Mouse (Mus musculus) kidney, embryonic 15.5 days (tissue): Measurements from ENCODE around the gene Rbms2. TPM values are rescaled to one million over a fixed set of nuclear protein-coding genes. Genes with fewer than 3 reads are reported as not detected.
"Not testable (repeated sequence)": the region's sequence is repeated elsewhere in the genome, so short reads cannot be mapped to it uniquely, and the experiment has no call there.

Experiments used
- ATAC-seq: fragments of 200-750 bp; cut with Nextera tagmentation; replicated peaks from 2 replicates; pipeline ENCODE4 v1.8.0; 2017; ENCODE audit warnings: moderate TSS enrichment; ENCODE audit not compliant: low FRiP score
- H3K27ac ChIP-seq: fragments of 300-500 bp; sonication (generic); 2 replicates; pipeline ENCODE4 v1.5.1; 2015; ENCODE audit warnings: mild to moderate bottlenecking, inconsistent platforms
- H3K27me3 ChIP-seq: fragments of 300-500 bp; sonication (generic); 2 replicates; pipeline ENCODE4 v1.6.1; 2015; ENCODE audit warnings: inconsistent platforms
- H3K36me3 ChIP-seq: fragments of 300-500 bp; sonication (generic); 2 replicates; pipeline ENCODE4 v1.6.1; 2015; ENCODE audit warnings: inconsistent platforms
- H3K4me1 ChIP-seq: fragments of 300-500 bp; sonication (generic); 2 replicates; pipeline ENCODE4 v1.6.1; 2015; ENCODE audit warnings: inconsistent platforms
- H3K4me2 ChIP-seq: fragments of 300-500 bp; sonication (generic); 2 replicates; pipeline ENCODE4 v1.6.1; 2015; ENCODE audit warnings: moderate library complexity, mild to moderate bottlenecking, inconsistent platforms
- H3K4me3 ChIP-seq: fragments of 300-500 bp; sonication (generic); replicated peaks from 2 replicates; pipeline ENCODE4 v1.5.1; 2015; ENCODE audit warnings: mild to moderate bottlenecking, inconsistent platforms
- H3K9ac ChIP-seq: fragments of 300-500 bp; sonication (generic); 2 replicates; pipeline ENCODE4 v1.6.1; 2015; ENCODE audit warnings: mild to moderate bottlenecking, inconsistent platforms
- H3K9me3 ChIP-seq: fragments of 300-500 bp; sonication (generic); replicated peaks from 2 replicates; pipeline ENCODE4 v1.6.1; 2016; ENCODE audit warnings: inconsistent platforms
- WGBS: fragments of 180-500 bp; shearing (Covaris S2); methylation state at CpG from one replicate; pipeline ENCODE4 v1.1.7; 2015; ENCODE audit warnings: mixed read lengths; 5-methylcytosine and 5-hydroxymethylcytosine counted together
- polyA plus RNA-seq: library from polyadenylated mRNA; unstranded; fragments of >200 nt; fragmentation: Nextera tagmentation; extraction: Ambion mirVana; gene quantifications from 2 replicates; pipeline ENCODE4 v1.2.1, GENCODE M21; 2015

Rbms2 gene
- polyA plus RNA-seq, 1 experiment from 2014 or later: 42.8 TPM

DNA sequence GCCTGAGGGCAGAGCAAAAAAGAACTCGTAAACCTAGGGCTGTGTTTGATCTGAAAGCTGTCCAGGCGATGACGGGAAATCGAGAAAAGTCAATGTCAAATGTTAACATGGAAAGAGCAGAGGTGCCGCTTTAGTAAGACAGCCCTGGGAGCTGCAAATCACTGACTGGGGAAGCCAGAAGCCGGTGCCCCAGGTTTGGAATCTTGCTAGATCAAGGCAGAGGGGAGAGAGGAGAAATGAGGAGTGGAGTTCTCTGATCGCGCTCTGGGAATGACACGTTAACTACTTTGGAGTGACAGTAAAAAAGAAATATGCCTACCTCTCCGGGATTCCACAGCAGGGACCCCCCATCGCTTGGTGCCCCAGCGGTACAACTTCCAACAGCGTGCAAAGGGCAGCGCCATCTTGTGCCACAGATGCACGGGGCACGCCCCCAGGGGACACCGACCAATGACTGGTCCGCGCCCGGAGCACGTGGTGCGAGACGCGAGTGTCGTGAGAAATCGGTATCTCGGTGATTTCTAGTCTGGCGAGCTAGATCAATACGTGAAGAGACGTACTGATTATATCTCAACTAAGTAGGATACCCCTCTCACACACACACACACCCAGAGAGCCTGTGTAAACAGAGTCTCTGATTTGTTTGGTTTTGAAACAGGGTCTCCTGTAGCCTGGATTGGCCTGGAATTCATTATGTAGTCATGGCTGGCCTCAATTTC lies 31.5 kb upstream of the Rbms2 start, which contains the start of gene Spryd4:
Gene Spryd4, minus strand, starts transcription at position 418 of the 719 bp plus-strand sequence.
- peak within 1 kb of the TSS; percentile 64 for H3K9ac ChIP-seq
- peaks cover 22% of the 10 kb centered on the region for H3K36me3 ChIP-seq
- peak within 1 kb of the TSS; percentile 83 for H3K4me2 ChIP-seq
- peak within 1 kb of the TSS; percentile 73 for H3K4me3 ChIP-seq
- peak within 1 kb of the TSS; percentile 72 for H3K27ac ChIP-seq
- under 1% methylated on average over 30 of the region's 30 CpGs for WGBS
- H3K27me3 ChIP-seq: peaks cover 11% of the 10 kb centered on the region; the same call in 1 of the 2 replicates
- H3K9me3 ChIP-seq: no peaks in the 10 kb centered on the region
- H3K4me1 ChIP-seq: peaks cover 22% of the 10 kb centered on the region
- ATAC-seq: peak; percentile 91

DNA sequence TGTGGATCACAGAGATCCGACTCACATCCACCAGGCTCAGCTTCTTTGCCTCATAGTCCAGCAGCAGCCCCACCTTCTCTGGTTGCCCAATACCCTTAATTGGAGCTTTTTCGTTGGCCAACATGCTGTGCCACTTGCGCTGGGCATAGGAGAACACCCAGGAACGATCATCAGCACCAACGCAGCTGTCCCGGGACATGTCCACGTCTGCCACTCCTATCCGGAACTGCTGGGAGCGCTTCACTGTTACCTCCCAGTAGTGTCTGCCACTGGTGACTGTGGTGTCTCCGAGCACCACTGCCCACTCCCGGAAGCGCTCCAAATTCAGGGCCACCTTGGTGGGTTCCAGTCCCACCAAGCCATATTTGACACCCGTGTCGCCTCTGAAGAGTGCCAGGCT lies 30.9 kb upstream of the Rbms2 start:
- peaks cover 11% of the 10 kb centered on the region; the same call in 1 of the 2 replicates for H3K27me3 ChIP-seq
- H3K4me1 ChIP-seq: peaks cover 22% of the 10 kb centered on the region
- H3K27ac ChIP-seq: no peak overlapping the region
- H3K36me3 ChIP-seq: peaks cover 28% of the 10 kb centered on the region
- H3K4me3 ChIP-seq: peak overlapping the region; percentile 73
- 22% methylated on average over 14 of the region's 14 CpGs for WGBS
- peak overlapping the region; percentile 83 for H3K4me2 ChIP-seq
- no peaks in the 10 kb centered on the region for H3K9me3 ChIP-seq
- peak; percentile 23; the same call in 1 of the 2 replicates for ATAC-seq
- H3K9ac ChIP-seq: peak overlapping the region; percentile 64

DNA sequence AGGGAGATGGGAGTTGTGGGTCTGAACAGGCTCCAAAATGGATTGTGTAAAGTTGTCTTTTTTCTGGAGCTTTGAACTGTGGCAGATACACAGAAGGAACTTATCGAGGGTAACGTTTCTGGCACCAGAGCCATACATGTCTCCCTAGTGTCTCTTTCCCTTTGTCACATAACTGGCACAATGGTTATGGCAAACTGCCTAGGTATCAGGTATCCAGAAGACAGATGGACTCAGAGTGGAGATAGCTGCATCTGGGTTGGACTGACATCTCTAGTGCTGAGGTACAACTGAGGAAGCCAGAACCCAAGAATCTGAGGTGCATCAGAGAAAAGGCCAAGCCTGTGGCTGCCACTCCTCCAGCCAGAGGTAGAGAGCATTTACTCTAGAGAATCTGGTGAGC lies 30.0 kb upstream of the Rbms2 start:
- Histone ChIP-seq H3K4me2 (peak overlapping the region; percentile 83; the same call in 1 of the 2 replicates), H3K27me3 (peaks cover 11% of the 10 kb centered on the region; the same call in 1 of the 2 replicates), H3K36me3 (peaks cover 29% of the 10 kb centered on the region), H3K4me1 (peaks cover 22% of the 10 kb centered on the region), H3K4me3 (0 out of 2 replicates have a peak overlapping the region, but pooled peaks have one; percentile 4), H3K9ac (no peak overlapping the region), H3K27ac (no peak overlapping the region), H3K9me3 (no peaks in the 10 kb centered on the region)
- no peak for ATAC-seq
- WGBS: 87% methylated on average over 2 of the region's 2 CpGs

DNA sequence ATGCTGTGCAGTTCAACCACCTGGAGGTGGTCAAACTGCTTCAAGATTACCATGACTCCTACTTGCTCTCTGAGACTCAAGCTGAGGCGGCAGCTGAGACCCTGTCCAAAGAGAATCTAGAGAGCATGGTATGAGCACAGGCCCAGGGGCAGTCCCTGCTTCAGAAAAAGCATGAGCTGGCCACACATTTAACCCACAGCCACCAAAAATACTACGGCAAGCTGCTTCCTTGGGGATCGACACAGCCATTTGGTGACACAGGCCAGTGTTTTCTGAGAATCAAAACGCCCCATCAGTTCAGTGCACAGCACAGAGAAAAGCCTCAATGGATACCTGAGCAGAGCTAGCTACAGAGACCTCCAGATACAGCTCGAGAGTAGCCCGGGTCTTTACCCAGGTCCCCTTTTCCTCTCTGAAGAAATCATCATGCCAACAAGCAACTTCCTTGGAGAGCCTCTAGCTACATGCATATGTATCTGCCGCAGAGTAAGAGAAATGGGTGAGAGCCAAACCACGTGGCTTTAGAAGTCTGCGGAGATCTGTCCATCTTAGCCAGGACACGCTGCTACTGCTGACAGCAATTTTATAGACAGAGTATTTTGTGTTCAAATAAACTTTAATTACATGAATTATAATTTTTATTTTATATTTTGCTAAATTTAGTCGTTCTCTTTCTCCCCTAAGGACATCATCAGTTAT lies 29.4 kb upstream of the Rbms2 start:
- peaks cover 9% of the 10 kb centered on the region; the same call in 1 of the 2 replicates for H3K27me3 ChIP-seq
- no peak overlapping the region for H3K4me3 ChIP-seq
- peaks cover 29% of the 10 kb centered on the region for H3K36me3 ChIP-seq
- H3K9me3 ChIP-seq: no peaks in the 10 kb centered on the region
- no peak for ATAC-seq
- H3K9ac ChIP-seq: no peak overlapping the region
- 93% methylated on average over 11 of the region's 11 CpGs for WGBS
- peaks cover 22% of the 10 kb centered on the region for H3K4me1 ChIP-seq
- H3K27ac ChIP-seq: no peak overlapping the region
- H3K4me2 ChIP-seq: no peak overlapping the region

DNA sequence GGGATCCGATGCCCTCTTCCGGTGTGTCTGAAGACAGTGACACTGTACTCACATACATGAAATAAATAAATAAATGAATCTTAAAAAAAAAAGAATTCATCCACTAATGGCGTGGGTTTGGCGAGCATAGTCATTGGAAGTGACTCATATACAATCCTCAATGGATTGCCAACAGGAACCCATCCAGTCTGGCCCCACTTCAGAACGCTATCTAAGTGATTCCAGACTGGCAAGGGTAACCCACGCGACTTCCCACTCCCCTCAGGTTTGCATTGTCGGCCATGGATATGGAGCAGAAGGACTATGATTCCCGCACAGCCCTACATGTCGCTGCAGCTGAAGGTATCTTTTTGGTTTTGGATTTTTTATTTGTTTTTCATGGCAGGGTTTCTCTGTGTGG lies 28.2 kb upstream of the Rbms2 start:
- no peak overlapping the region for H3K4me2 ChIP-seq
- no peak for ATAC-seq
- H3K4me3 ChIP-seq: no peak overlapping the region
- no peak overlapping the region for H3K27ac ChIP-seq
- peaks cover 29% of the 10 kb centered on the region for H3K36me3 ChIP-seq
- peaks cover 21% of the 10 kb centered on the region for H3K4me1 ChIP-seq
- H3K9ac ChIP-seq: no peak overlapping the region
- no peaks in the 10 kb centered on the region for H3K9me3 ChIP-seq
- 95% methylated on average over 10 of the region's 10 CpGs for WGBS
- H3K27me3 ChIP-seq: peaks cover 1% of the 10 kb centered on the region; the same call in 1 of the 2 replicates

DNA sequence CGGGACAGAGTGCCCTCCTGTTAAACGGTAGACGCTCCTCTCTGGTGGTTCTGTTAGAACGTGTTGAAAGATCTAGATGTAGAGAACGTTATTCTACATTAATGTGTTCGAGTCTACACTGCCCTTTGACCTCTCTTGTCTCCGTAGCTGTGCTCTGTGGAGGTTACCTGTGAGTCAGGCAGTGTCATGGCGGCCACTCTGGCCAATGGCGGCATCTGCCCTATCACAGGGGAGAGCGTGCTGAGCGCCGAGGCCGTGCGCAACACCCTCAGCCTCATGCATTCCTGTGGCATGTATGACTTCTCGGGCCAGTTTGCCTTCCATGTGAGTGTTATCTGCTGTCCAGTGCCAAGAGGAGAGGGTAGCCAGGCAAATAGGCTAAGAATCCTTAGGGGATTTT lies 24.8 kb upstream of the Rbms2 start:
- WGBS: 90% methylated on average over 15 of the region's 15 CpGs
- ATAC-seq: no peak
- H3K9me3 ChIP-seq: no peaks in the 10 kb centered on the region
- H3K4me3 ChIP-seq: no peak overlapping the region
- H3K27me3 ChIP-seq: no peaks in the 10 kb centered on the region
- H3K4me2 ChIP-seq: no peak overlapping the region
- H3K4me1 ChIP-seq: no peaks in the 10 kb centered on the region
- no peak overlapping the region for H3K27ac ChIP-seq
- peaks cover 23% of the 10 kb centered on the region for H3K36me3 ChIP-seq
- no peak overlapping the region for H3K9ac ChIP-seq

DNA sequence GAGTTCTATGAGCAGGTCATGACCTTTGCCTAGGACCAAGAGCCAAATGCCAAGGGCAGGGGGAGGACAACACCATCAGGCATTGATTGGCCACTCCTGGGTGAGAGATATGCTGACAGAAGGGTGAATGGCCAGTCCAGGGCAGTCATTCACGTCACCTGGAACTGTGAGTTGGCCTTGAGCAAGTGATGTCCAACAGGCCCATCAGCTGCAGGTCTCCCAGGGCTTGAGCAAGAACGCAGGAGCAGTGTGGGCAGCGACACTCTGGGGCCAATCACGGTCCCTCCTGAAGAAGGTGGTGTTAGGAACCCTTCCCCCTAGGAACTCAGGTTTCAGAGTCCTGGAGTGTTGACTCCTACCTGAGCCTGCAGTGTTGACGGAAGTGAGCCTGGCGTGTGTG lies 21.8 kb upstream of the Rbms2 start:
- ATAC-seq: no peak
- H3K36me3 ChIP-seq: peaks cover 10% of the 10 kb centered on the region
- H3K27me3 ChIP-seq: peaks cover 3% of the 10 kb centered on the region; the same call in 1 of the 2 replicates
- no peak overlapping the region for H3K4me3 ChIP-seq
- no peak overlapping the region for H3K27ac ChIP-seq
- WGBS: 64% methylated on average over 5 of the region's 6 CpGs
- H3K4me1 ChIP-seq: no peaks in the 10 kb centered on the region
- H3K9me3 ChIP-seq: no peaks in the 10 kb centered on the region
- H3K4me2 ChIP-seq: no peak overlapping the region
- H3K9ac ChIP-seq: no peak overlapping the region

DNA sequence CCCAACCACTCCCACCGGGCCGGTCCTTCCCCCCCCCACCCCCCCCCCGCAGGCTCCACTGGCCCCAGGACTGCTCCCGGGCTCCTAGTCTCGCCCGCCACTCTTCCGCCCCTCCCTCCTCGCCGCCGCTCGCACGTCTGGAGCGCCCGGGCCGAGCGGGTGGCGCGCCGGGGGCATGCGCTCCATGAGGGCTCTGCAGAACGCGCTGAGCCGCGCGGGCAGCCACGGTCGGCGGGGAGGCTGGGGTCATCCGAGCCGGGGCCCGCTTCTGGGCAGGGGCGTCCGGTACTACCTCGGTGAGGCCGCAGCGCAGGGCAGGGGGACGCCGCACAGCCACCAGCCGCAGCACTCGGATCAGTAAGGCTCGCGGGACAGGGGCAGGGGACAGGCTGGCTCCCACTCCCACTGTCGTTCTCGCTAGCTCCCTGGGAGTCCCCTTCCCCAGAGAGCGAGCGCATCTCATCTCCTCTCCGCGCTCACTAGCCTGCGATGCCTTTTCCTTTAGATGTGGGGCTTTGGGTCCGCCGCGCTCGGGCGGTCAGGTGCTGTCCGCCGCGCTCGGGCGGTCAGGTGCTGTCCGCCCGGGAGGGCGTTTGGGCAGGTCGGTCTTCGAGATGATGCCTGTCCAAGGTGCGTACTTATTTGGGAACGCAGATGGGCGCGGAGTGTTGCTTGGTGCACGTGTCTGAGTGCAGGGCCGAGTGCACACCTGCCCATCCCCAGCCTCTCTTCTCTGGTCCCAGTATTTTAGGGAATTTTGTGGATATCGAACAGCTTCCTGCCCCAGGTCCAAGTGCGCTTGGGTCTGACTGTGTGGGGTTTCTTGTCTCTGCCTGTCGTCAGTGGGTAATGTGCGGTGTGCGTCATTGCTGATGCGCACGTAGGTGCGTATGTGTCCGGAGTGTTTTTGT lies 14.7 kb upstream of the Rbms2 start:
- Histone ChIP-seq H3K4me2 (peak overlapping the region; percentile 100), H3K27ac (0 out of 2 replicates have a peak overlapping the region, but pooled peaks have one; percentile 23), H3K9ac (peak overlapping the region; percentile 52), H3K27me3 (peaks cover 29% of the 10 kb centered on the region), H3K4me3 (peak overlapping the region; percentile 75), H3K36me3 (no peaks in the 10 kb centered on the region), H3K4me1 (peaks cover 14% of the 10 kb centered on the region), H3K9me3 (no peaks in the 10 kb centered on the region)
- ATAC-seq: peak; percentile 91
- WGBS: 1% methylated on average over 58 of the region's 79 CpGs

DNA sequence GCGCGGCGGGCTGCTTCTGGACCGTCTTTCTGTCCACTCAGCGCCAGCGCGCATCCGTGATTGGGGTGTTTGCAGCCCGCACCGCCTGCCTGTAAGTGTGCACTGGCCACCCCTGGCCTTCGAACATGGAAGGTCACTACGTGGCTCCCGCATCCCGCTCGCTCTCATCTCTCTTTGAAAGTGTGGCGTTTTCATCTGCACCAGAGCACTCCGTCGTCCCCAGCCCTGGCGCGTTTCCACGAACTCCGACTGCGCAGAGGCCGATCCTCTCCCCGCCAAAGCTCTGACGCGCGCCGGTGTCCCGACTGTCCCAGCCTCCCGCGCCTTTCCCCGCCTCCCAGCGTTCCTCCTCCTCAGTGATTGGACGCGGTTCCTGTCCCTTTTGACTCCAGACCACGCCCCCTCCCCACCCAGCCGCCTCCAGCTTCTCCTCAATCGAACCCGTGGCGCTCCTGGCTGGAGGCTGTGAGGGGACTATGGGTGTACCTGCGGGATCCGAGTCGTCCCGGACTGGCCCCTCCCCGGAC lies 14.0 kb upstream of the Rbms2 start, which contains the start of gene Gls2:
Gene Gls2, plus strand, starts transcription at position 434 of the 527 bp plus-strand sequence.
- Histone ChIP-seq H3K4me2 (peak within 1 kb of the TSS; percentile 100), H3K9me3 (no peaks in the 10 kb centered on the region), H3K36me3 (no peaks in the 10 kb centered on the region), H3K4me3 (peak within 1 kb of the TSS; percentile 75), H3K27me3 (peaks cover 29% of the 10 kb centered on the region), H3K27ac (peak within 1 kb of the TSS; percentile 71), H3K4me1 (peaks cover 14% of the 10 kb centered on the region), H3K9ac (peak within 1 kb of the TSS; percentile 52)
- peak; percentile 97 for ATAC-seq
- under 1% methylated on average over 46 of the region's 46 CpGs for WGBS

DNA sequence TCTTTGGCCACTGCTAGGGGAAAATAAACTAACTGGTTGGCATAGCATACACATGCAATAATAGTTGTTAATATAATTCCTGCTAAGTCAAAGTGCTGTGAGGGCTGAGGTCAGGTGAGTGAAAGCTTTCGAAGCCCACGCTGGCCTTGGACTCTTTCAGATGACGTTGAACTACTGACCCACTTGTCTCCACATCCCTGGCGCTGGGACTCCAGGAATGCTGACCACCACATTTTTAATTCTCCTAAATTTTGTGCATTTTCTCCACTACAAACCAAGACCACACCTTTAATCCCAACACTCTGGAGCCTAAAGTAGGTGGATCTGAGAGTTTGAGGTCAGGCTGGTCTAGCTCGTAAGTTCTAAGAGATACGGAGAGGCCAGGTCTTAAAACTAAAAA lies 13.0 kb upstream of the Rbms2 start:
- H3K36me3 ChIP-seq: no peaks in the 10 kb centered on the region

DNA sequence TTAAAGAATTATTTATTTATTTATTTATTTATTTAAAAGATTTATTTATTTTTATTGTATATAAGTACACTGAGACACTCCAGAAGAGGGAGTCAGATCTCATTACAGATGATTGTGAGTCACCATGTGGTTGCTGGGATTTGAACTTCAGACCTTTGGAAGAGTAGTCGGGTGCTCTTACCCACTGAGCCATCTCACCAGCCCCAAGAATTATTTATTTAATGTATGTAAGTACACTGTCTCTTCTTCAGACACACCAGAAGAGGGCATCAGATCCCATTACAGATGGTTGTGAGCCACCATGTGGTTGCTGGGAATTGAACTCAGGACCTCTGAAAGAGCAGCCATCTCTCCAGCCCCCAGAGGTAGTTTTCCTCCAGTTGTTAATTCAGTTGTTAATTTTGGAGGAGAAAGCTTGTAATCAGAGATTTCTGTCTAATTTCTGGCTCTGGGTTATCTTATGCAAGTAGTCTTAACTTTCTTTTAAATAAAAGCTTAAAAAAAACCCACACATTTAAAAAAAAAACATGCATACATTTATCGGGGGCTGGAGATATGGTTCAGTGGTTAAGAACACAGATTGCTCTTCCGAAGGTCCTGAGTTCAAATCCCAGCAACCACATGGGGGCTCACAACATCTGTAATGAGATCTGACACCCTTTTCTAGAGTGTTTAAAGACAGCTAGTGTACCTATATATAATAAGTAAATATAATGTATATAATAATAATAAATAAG lies 12.1 kb upstream of the Rbms2 start:
- peaks cover 29% of the 10 kb centered on the region for H3K27me3 ChIP-seq
- not testable (repeated sequence) for H3K4me3 ChIP-seq, H3K27ac ChIP-seq, ATAC-seq, H3K9me3 ChIP-seq, H3K9ac ChIP-seq, H3K4me2 ChIP-seq, H3K36me3 ChIP-seq
- WGBS: 90% methylated on average over 3 of the region's 3 CpGs
- peaks cover 18% of the 10 kb centered on the region for H3K4me1 ChIP-seq

More for the DNA sequence above, 13.0 kb upstream of the Rbms2 start:
- Histone ChIP-seq H3K27ac (no peak overlapping the region), H3K4me3 (no peak overlapping the region), H3K4me1 (peaks cover 18% of the 10 kb centered on the region), H3K9me3 (no peaks in the 10 kb centered on the region), H3K9ac (no peak overlapping the region), H3K4me2 (no peak overlapping the region), H3K27me3 (peaks cover 29% of the 10 kb centered on the region)
- no peak for ATAC-seq
- 94% methylated on average over 6 of the region's 6 CpGs for WGBS
